In genomic region chr10:8886528-8886854, GRCm38 (mm10) we compare ENCODE assay signal across 7 mouse cellular contexts. TPM values are rescaled to one million over a fixed set of nuclear protein-coding genes. Genes with fewer than 3 reads are reported as not detected.
DNase-seq lines count a peak whose midpoint lies in the region; ATAC-seq lines count a peak whose summit lies in the region.

No protein-coding gene starts in this region.

- H3K36me3 ChIP-seq in lung, embryonic 16.5 days (ENCODE audit: control insufficient read depth, insufficient read depth, low read length), result no peaks in the 10 kb centered on the region
- no peaks in the 10 kb centered on the region for H3K36me3 ChIP-seq in forebrain, embryonic 15.5 days
- H3K36me3 ChIP-seq in limb, embryonic 15.5 days, result no peaks in the 10 kb centered on the region
- H3K36me3 ChIP-seq in stomach, embryonic 14.5 days (ENCODE audit: control insufficient read depth, insufficient read depth, low read length), result no peaks in the 10 kb centered on the region

- DNase-seq in lung, adult 18-20 months, result no peak
- no peak for DNase-seq in cerebellum, adult 11 months
- DNase-seq in cerebellum, adult 8-10 months, result no peak

- no peaks in the 10 kb centered on the region for H3K9me3 ChIP-seq in lung, embryonic 16.5 days (ENCODE audit: control insufficient read depth, low read length)
- H3K9me3 ChIP-seq in forebrain, embryonic 15.5 days, result no peaks in the 10 kb centered on the region
- no peaks in the 10 kb centered on the region for H3K9me3 ChIP-seq in limb, embryonic 15.5 days
- no peaks in the 10 kb centered on the region for H3K9me3 ChIP-seq in stomach, embryonic 14.5 days (ENCODE audit: control insufficient read depth, low read depth, low read length)

- H3K4me3 ChIP-seq in lung, embryonic 16.5 days (ENCODE audit: low read length), result peak overlapping the region; percentile 80
- H3K4me3 ChIP-seq in forebrain, embryonic 15.5 days, result peak overlapping the region; percentile 55
- peak overlapping the region; percentile 84 for H3K4me3 ChIP-seq in limb, embryonic 15.5 days
- peak overlapping the region; percentile 82 for H3K4me3 ChIP-seq in stomach, embryonic 14.5 days (ENCODE audit: low read depth, low read length)

- peak overlapping the region; percentile 76 for H3K4me2 ChIP-seq in lung, embryonic 16.5 days (ENCODE audit: low read depth, low read length)
- peak overlapping the region; percentile 71 for H3K4me2 ChIP-seq in forebrain, embryonic 15.5 days (replicated peaks)
- peak overlapping the region; percentile 76 for H3K4me2 ChIP-seq in limb, embryonic 15.5 days
- peak overlapping the region; percentile 70 for H3K4me2 ChIP-seq in stomach, embryonic 14.5 days (replicated peaks; ENCODE audit: low read depth, low read length)

- ATAC-seq in lung, embryonic 16.5 days (ENCODE audit: low read depth), result no peak; the same call in 1 of the 2 replicates
- no peak for ATAC-seq in forebrain, embryonic 15.5 days (replicated peaks)
- no peak for ATAC-seq in limb, embryonic 15.5 days (ENCODE audit: insufficient number of reproducible peaks, low FRiP score, low TSS enrichment, low read depth)
- no peak for ATAC-seq in stomach, embryonic 14.5 days (ENCODE audit: insufficient number of reproducible peaks, insufficient read depth, low FRiP score, low read depth)

- H3K27ac ChIP-seq in lung, embryonic 16.5 days (ENCODE audit: low read length), result peak overlapping the region; percentile 99
- peak overlapping the region; percentile 77 for H3K27ac ChIP-seq in forebrain, embryonic 15.5 days (replicated peaks)
- peak overlapping the region; percentile 94 for H3K27ac ChIP-seq in limb, embryonic 15.5 days
- peak overlapping the region; percentile 96 for H3K27ac ChIP-seq in stomach, embryonic 14.5 days (ENCODE audit: low read length)

- H3K4me1 ChIP-seq in lung, embryonic 16.5 days (replicated peaks; ENCODE audit: control insufficient read depth, insufficient read depth, low read length), result peaks cover 15% of the 10 kb centered on the region
- H3K4me1 ChIP-seq in forebrain, embryonic 15.5 days, result peaks cover 12% of the 10 kb centered on the region
- peaks cover 18% of the 10 kb centered on the region for H3K4me1 ChIP-seq in limb, embryonic 15.5 days
- H3K4me1 ChIP-seq in stomach, embryonic 14.5 days (ENCODE audit: control insufficient read depth, insufficient read depth, low read length), result peaks cover 14% of the 10 kb centered on the region

- H3K27me3 ChIP-seq in lung, embryonic 16.5 days (ENCODE audit: control insufficient read depth, insufficient read depth, low read depth, low read length), result no peaks in the 10 kb centered on the region
- peaks cover 14% of the 10 kb centered on the region; the same call in 1 of the 2 replicates for H3K27me3 ChIP-seq in forebrain, embryonic 15.5 days
- no peaks in the 10 kb centered on the region for H3K27me3 ChIP-seq in limb, embryonic 15.5 days
- no peaks in the 10 kb centered on the region for H3K27me3 ChIP-seq in stomach, embryonic 14.5 days (ENCODE audit: control insufficient read depth, insufficient read depth, low read length)

- H3K9ac ChIP-seq in lung, embryonic 16.5 days (ENCODE audit: low read length), result peak overlapping the region; percentile 90
- peak overlapping the region; percentile 38 for H3K9ac ChIP-seq in forebrain, embryonic 15.5 days (replicated peaks)
- H3K9ac ChIP-seq in limb, embryonic 15.5 days, result peak overlapping the region; percentile 78
- peak overlapping the region; percentile 77 for H3K9ac ChIP-seq in stomach, embryonic 14.5 days (replicated peaks; ENCODE audit: low read depth, low read length)

- 1% methylated on average over 14 of the region's 14 CpGs for WGBS in lung, embryonic 16.5 days
- WGBS in forebrain, embryonic 15.5 days, result 1% methylated on average over 14 of the region's 14 CpGs
- 1% methylated on average over 14 of the region's 14 CpGs for WGBS in limb, embryonic 15.5 days
- 3% methylated on average over 14 of the region's 14 CpGs for WGBS in stomach, embryonic 14.5 days

RNA-seq across cellular contexts. Expression of gene Sash1, which starts 0.6 kb away (rescaled TPM):
- polyA plus RNA-seq in lung, embryonic 16.5 days (2015; fragmentation: Nextera tagmentation; extraction: Ambion mirVana), result 4.1 and 4.6 TPM in 2 replicates
- 1.7 TPM in 2 replicates for polyA plus RNA-seq in forebrain, embryonic 15.5 days (2015; fragmentation: Nextera tagmentation; extraction: Ambion mirVana)
- 5.9 and 6.3 TPM in 2 replicates for polyA plus RNA-seq in limb, embryonic 15.5 days (2015; fragmentation: Nextera tagmentation; extraction: Ambion mirVana)
- polyA plus RNA-seq in stomach, embryonic 14.5 days (2014; fragmentation: Nextera tagmentation; extraction: Ambion mirVana), result 9.3 and 9.7 TPM in 2 replicates

Comparison
In these comparisons a context has a peak if more than half of its experiments do, and no peak if none do; other contexts are left out.
1. H3K9ac ChIP-seq: peak in every context shown above with its lines; median percentile 90 in lung, embryonic 16.5 days; 78 in limb, embryonic 15.5 days; 77 in stomach, embryonic 14.5 days; 38 in forebrain, embryonic 15.5 days.